Mouse (Mus musculus) lung, postnatal 36 days (tissue): ENCODE data around the gene Vmn2r11.
"Not testable (repeated sequence)": the region's sequence is repeated elsewhere in the genome, so short reads cannot be mapped to it uniquely, and the experiment has no call there.

ENCODE experiments used
- DNase-seq: peaks from one replicate; pipeline ENCODE4 v3.0.0; 2022; ENCODE audit warnings: mixed read lengths

The Vmn2r11 gene

DNA sequence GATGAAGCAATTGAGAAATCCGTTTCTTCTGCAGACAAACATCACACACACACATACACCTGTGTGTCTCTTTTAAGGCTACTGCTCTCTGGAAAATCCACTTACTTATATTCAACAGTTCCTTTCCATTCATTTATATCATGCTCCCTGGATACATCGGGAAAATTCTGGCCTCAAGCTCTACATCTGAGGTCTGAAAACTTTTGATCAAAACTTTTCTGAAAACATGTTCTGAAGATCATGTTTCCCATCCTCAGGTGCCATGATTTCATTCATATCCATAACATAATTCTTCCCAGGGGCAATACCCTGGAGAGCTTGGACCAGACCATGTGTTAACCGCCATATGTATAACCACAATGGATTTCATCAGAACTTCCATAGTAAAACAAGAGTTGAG, at the start of gene Vmn2r11:
Gene Vmn2r11 (minus strand): TSS at position 101 of the 400 bp plus-strand sequence.
- not testable (repeated sequence) for DNase-seq

DNA sequence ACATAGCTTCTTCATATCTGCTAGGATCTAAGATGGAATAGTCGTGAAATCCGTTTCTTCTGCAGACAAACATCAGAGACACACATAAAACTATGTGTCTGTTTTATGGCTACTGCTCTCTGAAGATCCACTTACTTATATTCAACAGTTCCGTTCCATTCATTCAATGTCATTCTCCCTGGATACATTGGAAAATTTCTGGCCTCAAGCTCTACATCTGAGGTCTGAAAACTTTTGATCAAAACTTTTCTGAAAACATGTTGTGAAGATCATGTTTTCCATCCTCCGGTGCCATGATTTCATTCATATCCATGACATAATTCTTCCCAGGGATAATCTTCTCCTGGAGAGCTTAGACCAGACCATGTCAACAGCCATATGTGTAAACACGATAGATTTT, 38.5 kb upstream of the Vmn2r11 start, which contains the start of gene Vmn2r12:
Gene Vmn2r12 (minus strand): TSS at position 101 of the 400 bp plus-strand sequence.
- not testable (repeated sequence) for DNase-seq

- DNase-seq: not testable (repeated sequence)
These were observed 37.1 kb upstream of the Vmn2r11 start for GRCm38 (mm10) chr5:109096482-109096881.

- DNase-seq: peak; percentile 1
These were observed 12.6 kb upstream of the Vmn2r11 start for GRCm38 (mm10) chr5:109072016-109072415.

DNA sequence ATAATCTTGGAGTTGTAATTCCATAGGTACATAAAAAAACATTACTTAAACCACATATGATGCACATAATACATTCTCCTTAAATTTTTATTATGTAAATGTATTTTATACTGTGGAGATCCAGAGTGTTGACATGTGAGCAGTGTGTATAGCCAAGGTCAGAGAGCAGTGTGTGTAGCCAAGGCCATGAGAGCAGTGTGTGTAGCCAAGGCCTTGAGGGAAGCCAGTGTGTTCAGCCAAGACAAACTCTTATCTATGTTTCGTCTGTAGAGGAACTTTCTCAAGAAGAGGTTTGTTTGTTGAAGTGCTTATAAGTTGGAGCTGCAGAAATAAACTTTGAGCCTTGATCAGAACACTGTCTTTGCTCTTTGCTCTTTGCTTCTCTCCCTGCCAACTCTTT, 4.1 kb downstream of the Vmn2r11 start:
- DNase-seq: peak; percentile 13

DNA sequence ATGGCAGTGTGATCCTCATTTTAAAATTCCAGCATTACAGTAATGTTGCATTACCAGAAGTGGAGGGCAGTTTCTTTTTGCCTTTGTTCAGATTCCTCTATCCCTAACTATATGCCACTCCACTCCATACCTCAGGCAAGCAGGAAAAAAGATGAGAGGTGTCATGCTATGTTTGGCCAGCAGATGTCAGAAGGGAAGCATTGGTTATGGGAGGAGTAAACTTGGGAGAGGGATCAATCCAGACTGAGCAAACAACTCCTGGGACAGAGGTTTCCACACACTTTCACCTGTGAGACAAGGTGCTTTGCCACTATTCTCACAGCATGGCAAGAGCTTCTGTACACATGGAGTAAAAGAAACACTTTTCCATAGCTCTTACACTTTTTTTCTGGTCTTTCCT, 26.8 kb downstream of the Vmn2r11 start:
- peak; percentile 17 for DNase-seq

DNA sequence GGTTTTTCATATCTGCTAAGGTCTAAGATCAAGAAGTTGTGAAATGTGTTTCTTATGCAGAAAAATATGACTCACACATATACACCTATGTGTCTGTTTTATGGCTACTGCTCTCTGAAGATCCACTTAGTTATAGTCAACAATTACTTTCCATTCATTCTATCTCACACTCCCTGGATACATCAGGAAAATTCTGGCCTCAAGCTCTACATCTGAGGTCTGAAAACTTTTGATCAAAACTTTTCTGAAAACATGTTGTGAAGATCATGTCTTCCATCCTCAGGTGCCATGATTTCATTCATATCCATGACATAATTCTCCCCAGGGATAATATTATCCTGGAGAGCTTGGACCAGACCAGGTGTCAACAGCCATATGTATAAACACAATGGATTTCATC, 52.9 kb downstream of the Vmn2r11 start, which contains the start of gene Vmn2r10:
Gene Vmn2r10 (minus strand): TSS at position 101 of the 400 bp plus-strand sequence.
- DNase-seq: not testable (repeated sequence)
